ENCODE assay signal across 25 mouse cellular contexts in the genomic region with DNA sequence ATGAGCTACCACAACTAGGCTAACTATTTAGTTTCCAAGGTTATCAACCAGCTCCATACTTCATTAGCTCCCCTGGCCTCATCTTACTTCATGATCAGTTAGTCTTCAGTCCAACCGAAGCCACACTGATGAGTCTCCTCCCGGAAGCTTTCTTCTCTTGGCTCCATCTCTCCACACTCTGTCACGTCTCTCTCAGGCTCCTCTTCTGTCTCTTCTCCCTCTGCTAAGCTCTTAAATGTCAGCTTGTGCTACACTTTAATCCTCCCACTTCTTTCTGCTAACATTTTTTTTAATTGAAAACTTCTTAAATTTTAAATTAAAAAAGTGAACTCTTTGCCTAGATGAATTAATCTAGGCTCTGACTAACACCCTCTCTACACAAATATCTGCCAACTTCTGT. TPM values are rescaled to one million over a fixed set of nuclear protein-coding genes. Genes with fewer than 3 reads are reported as not detected.
"Had no signal": no experiment of that assay in that cellular context is flagged by ENCODE, and none has a peak within 500 bp of the region (broad histone marks: within the 10 kb centered on the region; RNA-seq: fewer than 3 reads in every experiment).

No protein-coding gene starts in this region.

- DNase-seq: gastrocnemius, postnatal 14 days; gastrocnemius, postnatal 36 days; heart, adult 11 months; heart, adult 2 months; heart, postnatal 14 days; heart, postnatal 36 days; kidney, adult 11 months; kidney, adult 2 months; kidney, adult 9 months; kidney, postnatal 14 days; kidney, postnatal 36 days; layer of hippocampus, adult 9-11 months; layer of hippocampus, postnatal 36 days; left cerebral cortex, postnatal 4 days had no signal

- H3K27ac ChIP-seq: heart, adult 2 months; heart, embryonic 13.5 days; heart, embryonic 15.5 days; hindbrain, embryonic 13.5 days; hindbrain, embryonic 15.5 days; hindbrain, postnatal 0 days; kidney, embryonic 15.5 days; kidney, postnatal 0 days; limb, embryonic 13.5 days; limb, embryonic 15.5 days; liver, embryonic 12.5 days had no signal

- H3K4me1 ChIP-seq: heart, embryonic 13.5 days; heart, embryonic 15.5 days; hindbrain, embryonic 15.5 days; kidney, embryonic 15.5 days; limb, embryonic 13.5 days; limb, embryonic 15.5 days; liver, embryonic 12.5 days had no signal

- H3K4me3 ChIP-seq: heart, adult 2 months; heart, embryonic 13.5 days; heart, embryonic 15.5 days; hindbrain, embryonic 13.5 days; hindbrain, embryonic 15.5 days; kidney, embryonic 15.5 days; limb, embryonic 13.5 days; limb, embryonic 15.5 days; liver, embryonic 12.5 days had no signal

RNA-seq across cellular contexts. Expression of a gene that starts 34.8 kb away (rescaled TPM):
- total RNA-seq: gastrocnemius, adult 18-20 months had no signal
